Mouse (Mus musculus) adrenal gland, postnatal 36 days (tissue): ENCODE results near the gene Ndst4. TPM values are rescaled to one million over a fixed set of nuclear protein-coding genes. Genes with fewer than 3 reads are reported as not detected.

Experiments
- DNase-seq, 2 experiments: peaks; one replicate each; pipeline ENCODE4 v3.0.0; 2021; ENCODE audit warnings: mixed read lengths in 1 of 2
- long read RNA-seq, 2 experiments: library from polyadenylated mRNA; stranded (forward); transcript quantifications; one replicate each; pipeline ENCODE4 v2.0.0; 2021; ENCODE audit warnings: borderline sequencing depth in 2 of 2
- total RNA-seq, 2 experiments: library from RNA; stranded (reverse); gene quantifications; 2 replicates each; pipeline ENCODE4 v1.2.3; 2021

Ndst4 gene
- total RNA-seq = not detected
- long read RNA-seq, experiment 1 = 0 reads
- long read RNA-seq, experiment 2 = 0 reads

- no peak for DNase-seq
Observed at GRCm38 (mm10) chr3:125403601-125404396, at the start of gene Ndst4. Gene Ndst4, plus strand, starts transcription at chr3:125404076.

- no peak for DNase-seq
Observed at GRCm38 (mm10) chr3:125397443-125397842, 6.4 kb upstream of the Ndst4 start.

- no peak for DNase-seq
Observed at GRCm38 (mm10) chr3:125406456-125406855, 2.6 kb downstream of the Ndst4 start.

GRCm38 (mm10) chr3:125406991-125407390 lies 3.1 kb downstream of the Ndst4 start:
- DNase-seq = no peak

GRCm38 (mm10) chr3:125466894-125467652 lies 63.2 kb downstream of the Ndst4 start:
- DNase-seq = no peak

GRCm38 (mm10) chr3:125510102-125510501 lies 106.2 kb downstream of the Ndst4 start:
- no peak for DNase-seq

GRCm38 (mm10) chr3:125533371-125533770 lies 129.5 kb downstream of the Ndst4 start:
- no peak for DNase-seq

GRCm38 (mm10) chr3:125570602-125571001 lies 166.7 kb downstream of the Ndst4 start:
- no peak for DNase-seq

- DNase-seq = no peak
Observed at GRCm38 (mm10) chr3:125632233-125632632, 228.4 kb downstream of the Ndst4 start.

- no peak for DNase-seq
Observed at GRCm38 (mm10) chr3:125655009-125655635, 251.2 kb downstream of the Ndst4 start.

GRCm38 (mm10) chr3:125660114-125660717 lies 256.3 kb downstream of the Ndst4 start:
- no peak for DNase-seq

GRCm38 (mm10) chr3:125660884-125661532 lies 257.1 kb downstream of the Ndst4 start:
- DNase-seq = no peak

GRCm38 (mm10) chr3:125673997-125674794 lies 270.3 kb downstream of the Ndst4 start:
- DNase-seq = no peak

GRCm38 (mm10) chr3:125675211-125675896 lies 271.5 kb downstream of the Ndst4 start:
- no peak for DNase-seq

- no peak for DNase-seq
Observed at GRCm38 (mm10) chr3:125678924-125679323, 275.0 kb downstream of the Ndst4 start.

GRCm38 (mm10) chr3:125683460-125684230 lies 279.8 kb downstream of the Ndst4 start:
- no peak for DNase-seq

GRCm38 (mm10) chr3:125684583-125684982 lies 280.7 kb downstream of the Ndst4 start:
- DNase-seq = no peak

GRCm38 (mm10) chr3:125687601-125688000 lies 283.7 kb downstream of the Ndst4 start:
- no peak for DNase-seq

GRCm38 (mm10) chr3:125690948-125691347 lies 287.1 kb downstream of the Ndst4 start:
- DNase-seq = no peak

GRCm38 (mm10) chr3:125722953-125723352 lies 319.1 kb downstream of the Ndst4 start:
- no peak for DNase-seq
